Mouse (Mus musculus) neural tube, embryonic 14.5 days (tissue): ENCODE data around the gene Rprd1b. TPM values are rescaled to one million over a fixed set of nuclear protein-coding genes. Genes with fewer than 3 reads are reported as not detected.

Experiments
- ATAC-seq: fragments of 200-750 bp; cut with Nextera tagmentation; 2 replicates; pipeline ENCODE4 v1.8.0; 2017; ENCODE audit warnings: low read depth, mild to moderate bottlenecking, moderate TSS enrichment, moderate library complexity
- H3K27ac ChIP-seq: fragments of 300-500 bp; sonication (generic); 2 replicates; pipeline ENCODE4 v1.5.1; 2014; ENCODE audit warnings: low read depth, mild to moderate bottlenecking, control low read depth, low read length, moderate library complexity, mixed read lengths
- H3K27me3 ChIP-seq: fragments of 300-500 bp; sonication (generic); 2 replicates; pipeline ENCODE4 v1.6.1; 2014; ENCODE audit warnings: low read length; ENCODE audit not compliant: control insufficient read depth, insufficient read depth
- H3K36me3 ChIP-seq: fragments of 300-500 bp; sonication (generic); 2 replicates; pipeline ENCODE4 v1.6.1; 2014; ENCODE audit warnings: low read length, mixed read lengths; ENCODE audit not compliant: control insufficient read depth, insufficient read depth
- H3K4me1 ChIP-seq: fragments of 300-500 bp; sonication (generic); 2 replicates; pipeline ENCODE4 v1.6.1; 2014; ENCODE audit warnings: low read length; ENCODE audit not compliant: control insufficient read depth, insufficient read depth
- H3K4me2 ChIP-seq: fragments of 300-500 bp; sonication (generic); 2 replicates; pipeline ENCODE4 v1.6.1; 2014; ENCODE audit warnings: mild to moderate bottlenecking, low read depth, low read length, control low read depth
- H3K4me3 ChIP-seq: fragments of 300-500 bp; sonication (generic); 2 replicates; pipeline ENCODE4 v1.5.1; 2014; ENCODE audit warnings: low read depth, low read length, control low read depth, mixed read lengths
- H3K9ac ChIP-seq: fragments of 300-500 bp; sonication (generic); replicated peaks from 2 replicates; pipeline ENCODE4 v1.6.1; 2014; ENCODE audit warnings: low read depth, mild to moderate bottlenecking, control low read depth, low read length, mixed read lengths
- H3K9me3 ChIP-seq: fragments of 300-500 bp; sonication (generic); 2 replicates; pipeline ENCODE4 v1.6.1; 2016; ENCODE audit warnings: low read length; ENCODE audit not compliant: control insufficient read depth
- WGBS: fragments of 180-500 bp; shearing (Covaris S2); extraction: QIAGEN DNeasy Blood & Tissue Kit; methylation state at CpG from one replicate; pipeline ENCODE4 v1.1.7; 2014; 5-methylcytosine and 5-hydroxymethylcytosine counted together
- polyA plus RNA-seq: library from polyadenylated mRNA; unstranded; fragments of >200 nt; fragmentation: Nextera tagmentation; extraction: Ambion mirVana; gene quantifications from 2 replicates; pipeline ENCODE4 v1.2.1, GENCODE M21; 2014

Rprd1b gene
- polyA plus RNA-seq, 1 experiment from 2014 or later: 38.6 TPM

DNA sequence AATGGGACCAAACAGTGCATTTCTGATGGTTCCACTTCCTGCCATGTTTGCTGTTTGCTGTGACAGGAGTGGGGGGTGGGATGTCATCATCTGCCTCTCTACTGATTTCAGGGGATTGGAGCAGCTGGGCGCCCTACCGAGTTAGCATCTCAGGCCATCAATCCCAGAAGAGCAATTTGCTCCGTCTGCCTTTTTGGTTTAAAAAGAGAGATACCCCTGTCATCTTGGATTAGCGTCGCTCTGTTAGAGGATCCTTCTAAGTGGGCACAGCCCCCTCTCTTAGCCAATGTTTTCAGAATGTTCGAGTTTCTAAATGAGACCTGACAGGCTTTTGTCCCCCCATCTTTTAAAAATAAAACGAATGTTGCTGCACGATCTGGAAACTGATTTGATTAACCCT is 129.4 kb downstream of the Rprd1b start:
- H3K4me2 ChIP-seq: no peak overlapping the region
- no peak overlapping the region for H3K4me3 ChIP-seq
- ATAC-seq: no peak
- H3K27me3 ChIP-seq: no peaks in the 10 kb centered on the region
- H3K27ac ChIP-seq: no peak overlapping the region
- no peaks in the 10 kb centered on the region for H3K36me3 ChIP-seq
- WGBS: 51% methylated on average over 8 of the region's 8 CpGs
- H3K9me3 ChIP-seq: no peaks in the 10 kb centered on the region
- peaks cover 6% of the 10 kb centered on the region; the same call in 1 of the 2 replicates for H3K4me1 ChIP-seq
- H3K9ac ChIP-seq: no peak overlapping the region

DNA sequence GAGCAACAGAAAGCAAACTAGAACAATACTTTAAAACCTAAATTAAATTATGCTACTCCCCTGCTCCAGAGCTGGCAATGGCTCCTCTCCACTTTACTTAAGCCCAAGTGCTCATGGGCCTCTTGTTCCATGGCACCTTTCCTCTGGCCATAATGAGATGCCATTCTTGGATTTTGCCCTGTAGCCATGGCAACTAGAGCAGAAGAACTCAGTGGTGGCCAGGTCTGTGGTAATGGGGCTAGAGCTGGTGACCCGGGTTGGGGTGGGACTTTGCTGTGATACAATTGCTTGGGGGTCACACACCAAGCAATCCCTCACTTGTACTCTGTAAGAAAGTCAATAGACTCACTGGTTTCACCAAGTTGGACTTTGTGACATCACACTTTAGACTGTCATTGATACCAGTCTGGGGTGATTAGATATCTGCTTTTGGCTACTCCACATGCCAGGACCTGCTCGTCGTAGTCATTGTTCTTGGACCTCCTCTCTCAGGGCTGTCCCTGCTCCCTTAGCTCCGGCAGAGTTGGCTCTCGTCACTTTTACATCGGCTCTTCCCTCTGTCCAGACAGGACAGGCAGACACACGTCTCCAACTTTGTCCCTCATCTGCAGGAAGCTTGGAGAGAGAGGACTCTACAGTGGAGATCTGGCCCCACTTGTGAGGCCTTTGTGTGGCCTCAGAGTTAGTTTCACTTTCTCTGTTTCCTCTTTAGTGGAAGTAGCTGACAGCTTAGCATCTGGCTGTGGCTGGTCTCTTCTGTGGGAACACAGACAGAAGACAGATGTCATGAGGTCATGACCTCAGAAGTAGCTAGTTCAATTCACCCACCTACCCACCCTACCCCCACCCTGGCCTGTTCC is 131.3 kb downstream of the Rprd1b start:
- no peak overlapping the region for H3K4me3 ChIP-seq
- no peak overlapping the region for H3K9ac ChIP-seq
- H3K4me1 ChIP-seq: no peaks in the 10 kb centered on the region
- no peak overlapping the region for H3K4me2 ChIP-seq
- H3K36me3 ChIP-seq: no peaks in the 10 kb centered on the region
- ATAC-seq: no peak
- 53% methylated on average over 7 of the region's 7 CpGs for WGBS
- H3K27ac ChIP-seq: no peak overlapping the region
- H3K9me3 ChIP-seq: no peaks in the 10 kb centered on the region
- no peaks in the 10 kb centered on the region for H3K27me3 ChIP-seq

DNA sequence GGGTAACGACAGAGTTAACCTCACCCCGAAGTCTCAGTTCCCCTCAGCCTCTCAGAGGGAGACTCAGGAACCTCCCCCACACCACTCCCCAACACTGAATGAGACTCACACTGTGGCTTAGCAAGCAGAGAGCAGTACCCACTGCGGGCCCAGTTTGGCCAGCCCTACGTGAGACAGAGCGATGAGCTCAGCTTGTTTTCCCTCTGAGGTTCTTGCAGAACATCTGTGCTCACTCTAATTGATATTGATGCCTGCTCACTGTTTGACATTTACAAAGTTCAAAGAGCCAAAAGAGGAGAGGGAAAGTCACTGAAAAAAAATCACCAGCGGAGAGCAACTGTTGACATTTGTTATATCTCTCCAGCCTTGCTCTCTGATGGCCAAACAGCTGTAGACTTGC is 133.5 kb downstream of the Rprd1b start:
- Histone ChIP-seq H3K4me3 (no peak overlapping the region), H3K4me2 (no peak overlapping the region), H3K27me3 (no peaks in the 10 kb centered on the region), H3K9me3 (no peaks in the 10 kb centered on the region), H3K9ac (no peak overlapping the region), H3K36me3 (no peaks in the 10 kb centered on the region), H3K27ac (no peak overlapping the region), H3K4me1 (no peaks in the 10 kb centered on the region)
- ATAC-seq: no peak
- WGBS: 89% methylated on average over 6 of the region's 6 CpGs

DNA sequence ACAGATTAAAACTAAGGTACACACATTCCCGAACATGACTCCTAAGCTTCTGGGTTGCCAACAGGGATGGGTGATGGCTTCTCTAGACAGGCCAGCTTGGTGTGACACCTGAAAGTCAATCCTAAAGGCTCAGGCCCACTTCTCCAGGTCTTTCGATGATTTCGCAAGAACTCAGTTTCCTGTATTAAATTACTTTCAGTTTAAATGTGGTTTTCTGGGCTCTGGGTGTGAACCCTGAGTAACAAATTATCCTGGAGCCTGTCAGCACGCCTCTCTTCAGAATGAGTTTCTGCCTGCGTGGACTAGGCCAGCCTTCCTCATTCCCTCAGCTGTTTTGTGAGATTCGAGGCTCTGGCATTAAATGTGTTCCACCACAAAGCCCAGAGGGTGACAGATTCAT is 134.7 kb downstream of the Rprd1b start:
- Histone ChIP-seq H3K4me3 (no peak overlapping the region), H3K9me3 (no peaks in the 10 kb centered on the region), H3K4me2 (no peak overlapping the region), H3K4me1 (no peaks in the 10 kb centered on the region), H3K9ac (no peak overlapping the region), H3K27ac (no peak overlapping the region), H3K36me3 (no peaks in the 10 kb centered on the region), H3K27me3 (no peaks in the 10 kb centered on the region)
- no peak for ATAC-seq
- 73% methylated on average over 6 of the region's 6 CpGs for WGBS

DNA sequence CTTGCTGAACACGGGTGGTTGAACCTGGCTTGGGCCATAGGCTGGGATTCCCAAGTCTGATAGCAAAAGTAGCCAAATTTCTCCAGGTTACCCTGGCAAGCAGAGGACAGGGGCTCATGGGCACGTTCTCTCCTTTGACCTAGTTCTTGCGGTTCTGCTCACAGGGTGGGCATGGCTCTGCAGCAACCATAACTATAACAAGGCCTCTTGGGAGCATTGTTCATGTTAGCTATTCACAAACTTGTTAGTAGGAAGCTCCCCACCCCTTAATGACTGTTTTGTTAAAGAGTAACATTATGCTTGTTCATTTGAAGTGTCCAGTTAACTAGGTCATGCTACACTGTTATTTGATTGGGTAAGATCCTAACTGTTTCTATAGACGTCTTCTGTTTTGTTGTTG is 137.5 kb downstream of the Rprd1b start:
- Histone ChIP-seq H3K9me3 (no peaks in the 10 kb centered on the region), H3K4me1 (no peaks in the 10 kb centered on the region), H3K9ac (no peak overlapping the region), H3K27ac (no peak overlapping the region), H3K36me3 (no peaks in the 10 kb centered on the region), H3K4me3 (no peak overlapping the region), H3K4me2 (no peak overlapping the region), H3K27me3 (no peaks in the 10 kb centered on the region)
- no peak for ATAC-seq
- 76% methylated on average over 4 of the region's 4 CpGs for WGBS

DNA sequence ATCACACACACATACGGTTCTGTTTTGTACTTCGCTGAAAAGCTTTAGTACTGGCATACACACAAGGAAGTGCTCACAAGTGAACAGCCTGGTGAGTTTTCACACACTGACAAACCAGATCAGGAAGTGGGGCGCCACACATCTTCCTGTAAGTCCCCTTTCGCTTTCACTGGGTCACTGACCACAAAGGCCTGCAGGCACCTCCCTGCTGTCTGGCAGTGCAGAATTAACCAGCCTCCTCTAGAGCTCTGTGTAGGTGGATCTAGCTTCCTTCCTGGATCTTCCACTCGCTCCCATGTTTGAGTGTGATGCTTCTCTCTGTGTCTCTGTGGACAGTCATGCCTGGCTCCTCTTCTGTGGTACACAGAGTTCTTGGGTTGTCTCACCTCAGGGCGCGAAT is 138.3 kb downstream of the Rprd1b start:
- no peak for ATAC-seq
- WGBS: 86% methylated on average over 7 of the region's 7 CpGs
- H3K27me3 ChIP-seq: no peaks in the 10 kb centered on the region
- no peaks in the 10 kb centered on the region for H3K36me3 ChIP-seq
- no peaks in the 10 kb centered on the region for H3K4me1 ChIP-seq
- no peaks in the 10 kb centered on the region for H3K9me3 ChIP-seq
- H3K4me3 ChIP-seq: no peak overlapping the region
- H3K4me2 ChIP-seq: no peak overlapping the region
- H3K27ac ChIP-seq: no peak overlapping the region
- no peak overlapping the region for H3K9ac ChIP-seq

DNA sequence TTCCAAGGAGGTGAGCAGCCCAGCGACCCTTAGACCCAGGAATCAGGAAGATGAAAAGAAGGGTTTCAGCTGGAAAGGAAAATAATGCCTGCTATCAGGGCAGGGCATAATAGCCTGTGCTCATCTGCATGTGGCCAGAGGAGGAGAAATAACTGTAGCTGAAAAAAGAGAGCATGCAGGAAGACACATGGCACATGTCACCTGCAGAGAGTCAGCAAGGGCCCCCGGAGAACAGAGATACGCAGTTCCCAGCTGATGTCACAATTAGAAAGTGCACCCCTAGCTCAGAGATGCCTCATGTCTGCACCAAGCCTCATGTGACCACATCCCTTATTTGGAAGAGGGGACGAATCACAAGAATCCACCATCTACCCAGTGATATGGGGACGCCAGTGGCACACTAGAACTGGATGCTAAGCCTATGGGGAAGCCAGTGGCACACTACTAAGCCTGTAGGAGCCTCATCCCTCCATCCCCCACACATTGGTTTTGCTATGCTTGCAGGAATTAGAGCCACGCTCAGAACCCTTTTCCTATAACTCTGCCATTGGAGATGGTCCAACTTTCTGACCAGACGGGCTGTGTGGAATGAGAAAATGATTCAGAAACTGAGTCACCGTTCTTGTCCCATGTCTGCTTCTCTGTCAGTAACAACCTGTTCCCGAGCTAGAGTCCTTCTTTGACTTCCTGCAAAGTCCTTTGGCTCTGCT is 139.4 kb downstream of the Rprd1b start:
- no peak for ATAC-seq
- no peaks in the 10 kb centered on the region for H3K9me3 ChIP-seq
- WGBS: 70% methylated on average over 9 of the region's 9 CpGs
- H3K27me3 ChIP-seq: no peaks in the 10 kb centered on the region
- no peak overlapping the region for H3K4me3 ChIP-seq
- H3K4me1 ChIP-seq: no peaks in the 10 kb centered on the region
- no peak overlapping the region for H3K4me2 ChIP-seq
- no peak overlapping the region for H3K9ac ChIP-seq
- H3K36me3 ChIP-seq: no peaks in the 10 kb centered on the region
- no peak overlapping the region for H3K27ac ChIP-seq

DNA sequence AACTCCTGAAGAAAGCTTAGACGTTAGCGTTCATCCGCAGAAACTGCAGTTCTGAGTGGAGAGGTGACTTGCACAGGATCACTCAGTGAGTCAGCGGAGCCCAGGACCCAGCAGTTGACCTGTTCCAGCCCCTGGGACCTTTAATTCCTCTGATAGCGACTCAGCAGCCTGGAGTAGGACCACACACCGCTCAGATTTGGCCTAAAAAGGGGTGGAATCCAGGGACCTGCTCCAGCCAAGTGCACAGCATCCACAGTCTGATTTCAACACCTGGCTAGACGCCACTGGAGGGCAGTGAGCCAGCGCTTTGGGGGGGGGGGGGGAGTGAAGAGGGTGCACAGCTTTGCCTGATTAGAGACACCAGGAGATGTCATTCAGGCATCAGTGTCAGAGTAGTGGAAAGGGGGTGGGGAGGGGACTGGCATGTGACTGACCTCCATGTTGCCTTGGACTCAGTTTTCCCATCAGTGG is 140.5 kb downstream of the Rprd1b start:
- no peaks in the 10 kb centered on the region for H3K9me3 ChIP-seq
- no peaks in the 10 kb centered on the region for H3K36me3 ChIP-seq
- no peak overlapping the region for H3K4me3 ChIP-seq
- no peaks in the 10 kb centered on the region for H3K4me1 ChIP-seq
- no peak overlapping the region for H3K4me2 ChIP-seq
- ATAC-seq: no peak
- WGBS: 80% methylated on average over 8 of the region's 8 CpGs
- H3K27ac ChIP-seq: no peak overlapping the region
- no peaks in the 10 kb centered on the region for H3K27me3 ChIP-seq
- no peak overlapping the region for H3K9ac ChIP-seq

DNA sequence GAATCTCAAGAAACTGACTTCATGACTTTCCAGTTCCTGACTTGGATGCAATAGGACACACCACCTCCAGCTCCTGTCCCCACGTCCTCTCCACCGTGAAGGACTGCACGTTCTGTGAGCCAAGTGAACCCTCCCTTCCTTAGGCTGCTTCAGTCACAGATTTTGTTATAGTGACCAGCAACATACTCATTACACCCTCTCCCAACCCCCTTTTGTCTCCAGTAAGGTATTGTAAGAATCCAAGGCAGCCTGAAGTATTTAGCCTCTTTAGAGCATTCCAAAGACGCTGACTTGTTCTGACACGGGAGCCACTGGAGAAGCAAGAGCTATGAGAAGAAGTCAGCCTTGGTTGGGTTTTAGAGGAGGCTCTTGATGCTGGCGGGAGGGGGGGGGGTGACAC is 141.1 kb downstream of the Rprd1b start:
- Histone ChIP-seq H3K4me2 (no peak overlapping the region), H3K27ac (no peak overlapping the region), H3K27me3 (no peaks in the 10 kb centered on the region), H3K9me3 (no peaks in the 10 kb centered on the region), H3K4me1 (no peaks in the 10 kb centered on the region), H3K36me3 (no peaks in the 10 kb centered on the region), H3K4me3 (no peak overlapping the region), H3K9ac (no peak overlapping the region)
- WGBS: 84% methylated on average over 6 of the region's 6 CpGs
- ATAC-seq: no peak
